Mouse (Mus musculus) heart, embryonic 12.5 days (tissue): ENCODE results near the gene Cidec. TPM values are rescaled to one million over a fixed set of nuclear protein-coding genes. Genes with fewer than 3 reads are reported as not detected.

Experiments used
- ATAC-seq: fragments of 200-750 bp; cut with Nextera tagmentation; 2 replicates; pipeline ENCODE4 v1.8.0; 2017; ENCODE audit warnings: moderate TSS enrichment, moderate library complexity; ENCODE audit not compliant: insufficient number of reproducible peaks, low FRiP score
- H3K27ac ChIP-seq: fragments of 300-500 bp; sonication (generic); 2 replicates; pipeline ENCODE4 v1.5.1; 2016; ENCODE audit warnings: mild to moderate bottlenecking, moderate library complexity; ENCODE audit not compliant: poor library complexity, severe bottlenecking
- H3K27me3 ChIP-seq: fragments of 300-500 bp; sonication (generic); replicated peaks from 2 replicates; pipeline ENCODE4 v1.6.1; 2016; ENCODE audit warnings: mild to moderate bottlenecking, moderate library complexity
- H3K36me3 ChIP-seq: fragments of 300-500 bp; sonication (generic); 2 replicates; pipeline ENCODE4 v1.6.1; 2016; ENCODE audit warnings: mild to moderate bottlenecking, moderate library complexity
- H3K4me1 ChIP-seq: fragments of 300-500 bp; sonication (generic); replicated peaks from 2 replicates; pipeline ENCODE4 v1.6.1; 2016; ENCODE audit warnings: mild to moderate bottlenecking
- H3K4me2 ChIP-seq: fragments of 300-500 bp; sonication (generic); 2 replicates; pipeline ENCODE4 v1.6.1; 2016; ENCODE audit warnings: mild to moderate bottlenecking, moderate library complexity
- H3K4me3 ChIP-seq: fragments of 300-500 bp; sonication (generic); 2 replicates; pipeline ENCODE4 v1.5.1; 2016; ENCODE audit warnings: mild to moderate bottlenecking
- H3K9ac ChIP-seq: fragments of 300-500 bp; sonication (generic); 2 replicates; pipeline ENCODE4 v1.6.1; 2016; ENCODE audit warnings: mild to moderate bottlenecking, moderate library complexity
- H3K9me3 ChIP-seq: fragments of 300-500 bp; sonication (generic); replicated peaks from 2 replicates; pipeline ENCODE4 v1.6.1; 2016; ENCODE audit warnings: mild to moderate bottlenecking, moderate library complexity
- WGBS: fragments of 180-500 bp; shearing (Covaris S2); methylation state at CpG from one replicate; pipeline ENCODE4 v1.1.7; 2016; 5-methylcytosine and 5-hydroxymethylcytosine counted together
- polyA plus RNA-seq: library from polyadenylated mRNA; unstranded; fragments of >200 nt; fragmentation: Nextera tagmentation; extraction: Ambion mirVana; gene quantifications from 2 replicates; pipeline ENCODE4 v1.2.1, GENCODE M21; 2016

Cidec gene
- polyA plus RNA-seq, 1 experiment from 2014 or later = not detected

DNA sequence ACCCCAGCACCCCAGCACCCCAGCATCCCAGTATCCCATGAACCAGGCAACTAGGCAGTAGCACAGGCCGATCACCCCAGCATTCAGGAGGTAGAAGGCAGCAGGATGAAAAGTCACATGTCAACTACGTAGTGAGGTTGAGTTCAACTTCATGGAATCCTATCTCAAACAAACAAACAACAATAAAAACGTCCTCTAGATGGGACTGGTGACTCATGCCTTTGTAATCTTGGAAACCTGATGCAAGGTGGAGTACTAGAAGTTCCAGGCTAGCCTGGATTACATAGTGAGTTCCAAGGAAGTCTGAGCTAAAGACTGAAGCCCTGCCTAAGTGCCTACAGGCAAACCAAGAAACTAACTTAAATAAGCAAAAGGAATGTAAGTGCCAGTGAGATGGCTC lies 4.7 kb downstream of the Cidec start:
- Histone ChIP-seq H3K9me3 (no peaks in the 10 kb centered on the region), H3K36me3 (no peaks in the 10 kb centered on the region), H3K27ac (no peak overlapping the region), H3K4me3 (no peak overlapping the region), H3K4me1 (no peaks in the 10 kb centered on the region), H3K27me3 (no peaks in the 10 kb centered on the region), H3K4me2 (no peak overlapping the region), H3K9ac (no peak overlapping the region)
- WGBS = 51% methylated on average over 3 of the region's 3 CpGs
- ATAC-seq = no peak

DNA sequence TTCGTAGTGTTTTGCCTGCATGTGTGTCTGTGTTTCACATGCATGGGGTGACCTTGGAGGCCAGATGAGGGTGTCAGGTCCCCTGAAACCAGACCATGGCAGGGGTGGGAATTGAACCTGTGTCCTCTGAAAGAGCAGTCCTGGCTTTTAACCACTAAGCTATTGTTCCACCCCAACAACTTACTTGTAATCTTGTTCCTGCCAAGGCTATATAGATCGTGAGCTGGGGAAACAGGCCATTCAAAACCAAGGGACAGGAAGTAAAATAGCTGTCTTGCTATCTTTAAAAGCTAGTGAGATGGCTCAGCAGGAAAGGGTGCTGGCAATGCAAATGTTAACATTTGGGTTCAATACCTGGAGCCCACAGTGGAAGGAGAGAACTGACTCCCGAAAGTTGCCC lies 5.6 kb downstream of the Cidec start:
- no peak for ATAC-seq
- no peak overlapping the region for H3K9ac ChIP-seq
- no peaks in the 10 kb centered on the region for H3K4me1 ChIP-seq
- no peak overlapping the region for H3K4me3 ChIP-seq
- H3K27me3 ChIP-seq = no peaks in the 10 kb centered on the region
- H3K36me3 ChIP-seq = no peaks in the 10 kb centered on the region
- H3K4me2 ChIP-seq = no peak overlapping the region
- no peak overlapping the region for H3K27ac ChIP-seq
- no peaks in the 10 kb centered on the region for H3K9me3 ChIP-seq
- WGBS = 70% methylated on average over 3 of the region's 3 CpGs

DNA sequence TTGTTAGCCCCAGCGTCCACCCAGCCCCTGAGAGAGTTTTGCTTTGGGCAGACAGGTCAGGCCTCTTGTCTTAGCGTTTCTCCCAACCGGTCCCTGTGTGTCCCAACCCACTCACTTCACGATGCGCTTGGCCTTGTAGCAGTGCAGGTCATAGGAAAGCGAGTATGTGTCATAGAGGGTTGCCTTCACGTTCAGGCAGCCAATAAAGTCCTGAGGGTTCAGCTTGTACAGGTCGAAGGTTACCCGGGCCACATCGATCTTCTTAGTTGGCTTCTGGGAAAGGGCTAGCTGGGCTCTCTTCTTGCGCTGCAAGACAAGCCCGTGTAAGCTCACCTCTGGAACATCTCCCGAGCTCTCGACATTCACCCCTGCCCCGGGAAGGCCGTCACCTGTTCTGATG lies 7.6 kb downstream of the Cidec start:
- H3K9ac ChIP-seq = no peak overlapping the region
- H3K9me3 ChIP-seq = no peaks in the 10 kb centered on the region
- ATAC-seq = no peak
- H3K36me3 ChIP-seq = no peaks in the 10 kb centered on the region
- H3K27me3 ChIP-seq = no peaks in the 10 kb centered on the region
- WGBS = 90% methylated on average over 16 of the region's 16 CpGs
- H3K4me3 ChIP-seq = no peak overlapping the region
- no peaks in the 10 kb centered on the region for H3K4me1 ChIP-seq
- H3K27ac ChIP-seq = no peak overlapping the region
- no peak overlapping the region for H3K4me2 ChIP-seq

- H3K36me3 ChIP-seq = no peaks in the 10 kb centered on the region
- no peak overlapping the region for H3K9ac ChIP-seq
- no peaks in the 10 kb centered on the region for H3K4me1 ChIP-seq
- ATAC-seq = no peak
- H3K27me3 ChIP-seq = no peaks in the 10 kb centered on the region
- no peak overlapping the region for H3K4me2 ChIP-seq
- no peaks in the 10 kb centered on the region for H3K9me3 ChIP-seq
- WGBS = 51% methylated on average over 3 of the region's 3 CpGs
- no peak overlapping the region for H3K27ac ChIP-seq
- H3K4me3 ChIP-seq = no peak overlapping the region
These were observed 8.2 kb downstream of the Cidec start for GRCm38 (mm10) chr6:113427397-113427796.

DNA sequence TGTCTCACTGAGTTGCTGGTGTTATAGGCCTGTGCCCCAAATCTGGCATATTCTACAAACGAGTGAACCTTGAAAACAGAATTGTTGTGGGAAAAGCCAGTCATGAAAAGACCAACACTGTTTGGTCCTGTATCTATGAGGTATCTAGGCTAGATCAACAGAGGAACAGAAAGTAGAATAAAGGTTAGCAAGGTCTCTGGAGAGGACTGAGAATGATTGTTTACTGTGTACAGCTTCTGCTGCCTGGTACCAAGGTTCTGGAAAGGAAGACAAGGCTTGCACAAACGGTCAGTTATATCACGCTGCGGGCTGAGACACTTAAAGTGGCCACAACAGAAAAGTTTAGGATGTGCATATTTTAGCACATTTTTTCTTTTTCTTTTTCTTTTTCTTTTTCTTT lies 8.9 kb downstream of the Cidec start:
- no peak for ATAC-seq
- 80% methylated on average over 4 of the region's 4 CpGs for WGBS

GRCm38 (mm10) chr6:113424187-113424586 lies 11.4 kb downstream of the Cidec start:
- no peaks in the 10 kb centered on the region for H3K27me3 ChIP-seq
- H3K4me3 ChIP-seq = no peak overlapping the region
- WGBS = 69% methylated on average over 7 of the region's 7 CpGs
- no peaks in the 10 kb centered on the region for H3K36me3 ChIP-seq
- H3K9me3 ChIP-seq = no peaks in the 10 kb centered on the region
- no peak overlapping the region for H3K27ac ChIP-seq
- no peak for ATAC-seq
- H3K9ac ChIP-seq = no peak overlapping the region
- H3K4me2 ChIP-seq = no peak overlapping the region
- H3K4me1 ChIP-seq = no peaks in the 10 kb centered on the region

More for the DNA sequence above, 8.9 kb downstream of the Cidec start:
- no peaks in the 10 kb centered on the region for H3K36me3 ChIP-seq
- H3K4me2 ChIP-seq = no peak overlapping the region
- H3K27ac ChIP-seq = no peak overlapping the region
- no peaks in the 10 kb centered on the region for H3K27me3 ChIP-seq
- H3K4me1 ChIP-seq = no peaks in the 10 kb centered on the region
- no peak overlapping the region for H3K4me3 ChIP-seq
- no peaks in the 10 kb centered on the region for H3K9me3 ChIP-seq
- no peak overlapping the region for H3K9ac ChIP-seq

- 59% methylated on average over 4 of the region's 4 CpGs for WGBS
- no peak for ATAC-seq
These were observed 12.6 kb downstream of the Cidec start for GRCm38 (mm10) chr6:113423000-113423399.

GRCm38 (mm10) chr6:113419199-113419587 lies 16.4 kb downstream of the Cidec start, which contains the start of gene Rpusd3:
Gene Rpusd3, minus strand, starts transcription at chr6:113419340.
- peak; percentile 96 for ATAC-seq
- Histone ChIP-seq H3K4me2 (peak within 1 kb of the TSS; percentile 91), H3K9me3 (no peaks in the 10 kb centered on the region), H3K9ac (peak within 1 kb of the TSS; percentile 78), H3K27me3 (no peaks in the 10 kb centered on the region), H3K36me3 (peaks cover 10% of the 10 kb centered on the region; the same call in 1 of the 2 replicates), H3K27ac (peak within 1 kb of the TSS; percentile 19; the same call in 1 of the 2 replicates), H3K4me1 (peaks cover 11% of the 10 kb centered on the region), H3K4me3 (peak within 1 kb of the TSS; percentile 71)
- WGBS = under 1% methylated on average over 25 of the region's 25 CpGs

More at GRCm38 (mm10) chr6:113423000-113423399, 12.6 kb downstream of the Cidec start:
- Histone ChIP-seq H3K27ac (no peak overlapping the region), H3K9ac (no peak overlapping the region), H3K9me3 (no peaks in the 10 kb centered on the region), H3K27me3 (no peaks in the 10 kb centered on the region), H3K4me1 (peaks cover 7% of the 10 kb centered on the region), H3K4me3 (no peak overlapping the region), H3K4me2 (no peak overlapping the region), H3K36me3 (no peaks in the 10 kb centered on the region)

DNA sequence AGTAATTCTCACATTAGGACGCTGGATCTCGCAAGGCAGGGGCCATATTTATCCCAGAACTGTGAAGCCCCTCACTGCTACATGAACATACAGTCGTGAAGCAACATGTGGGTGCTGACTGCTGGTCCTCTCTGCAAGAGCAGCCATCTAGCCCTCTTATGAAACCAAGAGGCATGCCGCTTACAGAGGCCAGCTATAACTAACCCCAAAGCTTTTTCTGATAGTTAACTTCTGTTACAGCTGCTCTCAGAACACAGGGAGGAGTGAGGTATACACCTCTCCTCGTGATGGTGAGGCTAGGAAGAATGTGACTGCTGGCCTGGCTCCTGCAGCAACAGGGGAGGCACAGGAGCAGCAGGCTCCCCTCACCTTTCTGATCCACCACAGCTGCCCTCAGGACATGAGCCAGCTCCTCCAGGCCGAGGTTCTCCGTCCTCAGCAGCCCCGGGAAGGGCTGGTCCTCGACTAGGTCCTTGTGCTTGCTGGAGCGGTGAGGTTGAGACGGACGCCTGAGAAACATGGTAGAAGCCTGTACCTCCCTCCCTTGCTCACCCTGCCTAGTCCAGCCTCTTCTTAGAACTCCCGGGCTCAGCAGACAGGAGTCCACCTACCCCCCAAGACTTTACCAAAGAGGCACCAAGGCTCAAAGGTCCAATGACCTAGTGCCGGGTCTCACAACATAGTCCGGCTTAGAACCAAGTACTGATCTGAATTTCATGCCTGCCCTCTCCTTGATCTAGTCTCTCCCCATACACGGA lies 16.9 kb downstream of the Cidec start:
- peak; percentile 49 for ATAC-seq
- peaks cover 14% of the 10 kb centered on the region; the same call in 1 of the 2 replicates for H3K36me3 ChIP-seq
- peak overlapping the region; percentile 19; the same call in 1 of the 2 replicates for H3K27ac ChIP-seq
- H3K9me3 ChIP-seq = no peaks in the 10 kb centered on the region
- 14% methylated on average over 16 of the region's 16 CpGs for WGBS
- peaks cover 11% of the 10 kb centered on the region for H3K4me1 ChIP-seq
- peak overlapping the region; percentile 78 for H3K9ac ChIP-seq
- H3K4me3 ChIP-seq = peak overlapping the region; percentile 71
- H3K4me2 ChIP-seq = peak overlapping the region; percentile 91
- no peaks in the 10 kb centered on the region for H3K27me3 ChIP-seq

GRCm38 (mm10) chr6:113416416-113416815 lies 19.1 kb downstream of the Cidec start:
- ATAC-seq = no peak
- Histone ChIP-seq H3K9ac (no peak overlapping the region), H3K27me3 (no peaks in the 10 kb centered on the region), H3K4me2 (no peak overlapping the region), H3K36me3 (peaks cover 14% of the 10 kb centered on the region; the same call in 1 of the 2 replicates), H3K27ac (no peak overlapping the region), H3K4me3 (no peak overlapping the region), H3K9me3 (no peaks in the 10 kb centered on the region), H3K4me1 (peaks cover 11% of the 10 kb centered on the region)
- WGBS = 79% methylated on average over 5 of the region's 5 CpGs

DNA sequence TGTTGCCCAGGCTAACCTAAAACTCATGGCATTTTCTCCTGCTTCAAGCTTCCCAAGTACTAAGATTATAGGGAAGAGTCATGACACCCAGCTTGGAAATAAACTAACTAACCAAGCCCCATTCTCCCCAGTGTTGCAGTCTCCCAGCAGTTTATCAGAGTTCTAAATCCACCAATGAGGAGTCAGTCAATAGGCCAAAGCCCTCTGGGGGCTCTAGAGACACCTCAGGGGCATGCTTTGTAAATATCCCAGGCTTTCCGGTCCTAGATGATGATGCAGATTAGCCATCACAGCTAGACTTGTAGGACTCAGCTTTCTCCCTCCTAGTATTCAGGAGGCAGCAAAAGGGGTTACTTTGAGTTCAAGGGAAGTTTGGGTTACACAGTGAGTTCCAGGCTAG lies 25.6 kb downstream of the Cidec start:
- ATAC-seq = no peak
- 69% methylated on average over 1 of the region's 1 CpGs for WGBS
- no peak overlapping the region for H3K27ac ChIP-seq
- no peak overlapping the region for H3K4me3 ChIP-seq
- no peaks in the 10 kb centered on the region for H3K9me3 ChIP-seq
- H3K9ac ChIP-seq = no peak overlapping the region
- H3K27me3 ChIP-seq = no peaks in the 10 kb centered on the region
- H3K4me1 ChIP-seq = no peaks in the 10 kb centered on the region
- H3K4me2 ChIP-seq = no peak overlapping the region
- peaks cover 15% of the 10 kb centered on the region; the same call in 1 of the 2 replicates for H3K36me3 ChIP-seq
